Mouse (Mus musculus): Measurements from ENCODE around the gene Patz1.

GRCm38 (mm10) chr11:3278351-3278750 lies 10.3 kb upstream of the Patz1 start:
- no peak for TF ChIP-seq FLI1 (IDR thresholded peaks at IDR 0.05; ENCODE audit: low read length)
- TF ChIP-seq GATA1 (IDR thresholded peaks at IDR 0.05; ENCODE audit: borderline replicate concordance, low read length), result no peak
